Mouse (Mus musculus): ENCODE results near the gene Pced1a. TPM values are rescaled to one million over a fixed set of nuclear protein-coding genes. Genes with fewer than 3 reads are reported as not detected.

Pced1a gene
- polyA plus RNA-seq, 1 experiment from 2014 or later, result 14.7 TPM

GRCm38 (mm10) chr2:130432157-130432556 lies 7.7 kb upstream of the Pced1a start:
- Histone ChIP-seq H3K9me3 (no peaks in the 10 kb centered on the region), H3K9ac (no peak overlapping the region), H3K27ac (no peak overlapping the region), H3K4me3 (no peak overlapping the region), H3K4me2 (replicated peaks) (no peak overlapping the region), H3K36me3 (peaks cover 8% of the 10 kb centered on the region), H3K27me3 (no peaks in the 10 kb centered on the region), H3K4me1 (no peaks in the 10 kb centered on the region)
- 89% methylated on average over 3 of the region's 3 CpGs for WGBS
- ATAC-seq (ENCODE audit: insufficient number of reproducible peaks, insufficient read depth, low FRiP score, low TSS enrichment), result no peak

GRCm38 (mm10) chr2:130430484-130430883 lies 6.0 kb upstream of the Pced1a start:
- Histone ChIP-seq H3K36me3 (peaks cover 4% of the 10 kb centered on the region; the same call in 1 of the 2 replicates), H3K9ac (no peak overlapping the region), H3K4me2 (replicated peaks) (no peak overlapping the region), H3K9me3 (no peaks in the 10 kb centered on the region), H3K4me1 (peaks cover 2% of the 10 kb centered on the region), H3K27me3 (no peaks in the 10 kb centered on the region), H3K27ac (no peak overlapping the region), H3K4me3 (no peak overlapping the region)
- 83% methylated on average over 3 of the region's 3 CpGs for WGBS
- ATAC-seq (ENCODE audit: insufficient number of reproducible peaks, insufficient read depth, low FRiP score, low TSS enrichment), result no peak

- H3K27ac ChIP-seq, result no peak overlapping the region
- no peaks in the 10 kb centered on the region for H3K27me3 ChIP-seq
- H3K36me3 ChIP-seq, result peaks cover 4% of the 10 kb centered on the region; the same call in 1 of the 2 replicates
- 68% methylated on average over 2 of the region's 2 CpGs for WGBS
- H3K4me3 ChIP-seq, result no peak overlapping the region
- ATAC-seq (ENCODE audit: insufficient number of reproducible peaks, insufficient read depth, low FRiP score, low TSS enrichment), result no peak
- H3K9me3 ChIP-seq, result no peaks in the 10 kb centered on the region
- H3K4me2 ChIP-seq (replicated peaks), result no peak overlapping the region
- peaks cover 8% of the 10 kb centered on the region for H3K4me1 ChIP-seq
- H3K9ac ChIP-seq, result no peak overlapping the region
Measured at GRCm38 (mm10) chr2:130429851-130430250, 5.3 kb upstream of the Pced1a start.

- Histone ChIP-seq H3K4me1 (peaks cover 13% of the 10 kb centered on the region), H3K4me3 (peak overlapping the region; percentile 90), H3K27ac (0 out of 2 replicates have a peak overlapping the region, but pooled peaks have one; percentile 12), H3K36me3 (0 out of 2 replicates have a peak, but pooled peaks cover 12% of the 10 kb centered on the region), H3K27me3 (no peaks in the 10 kb centered on the region), H3K9ac (peak overlapping the region; percentile 91), H3K9me3 (no peaks in the 10 kb centered on the region), H3K4me2 (replicated peaks) (peak overlapping the region; percentile 75)
- 53% methylated on average over 5 of the region's 5 CpGs for WGBS
- ATAC-seq (ENCODE audit: insufficient number of reproducible peaks, insufficient read depth, low FRiP score, low TSS enrichment), result no peak
Measured at GRCm38 (mm10) chr2:130425112-130425511, 611 bp upstream of the Pced1a start.

GRCm38 (mm10) chr2:130423397-130424125 lies 940 bp downstream of the Pced1a start:
- peak; percentile 77 for ATAC-seq (ENCODE audit: insufficient number of reproducible peaks, insufficient read depth, low FRiP score, low TSS enrichment)
- WGBS, result 16% methylated on average over 49 of the region's 49 CpGs
- H3K27ac ChIP-seq, result peak overlapping the region; percentile 83
- peak overlapping the region; percentile 75 for H3K4me2 ChIP-seq (replicated peaks)
- peak overlapping the region; percentile 90 for H3K4me3 ChIP-seq
- H3K27me3 ChIP-seq, result no peaks in the 10 kb centered on the region
- H3K4me1 ChIP-seq, result peaks cover 13% of the 10 kb centered on the region
- no peaks in the 10 kb centered on the region for H3K9me3 ChIP-seq
- peak overlapping the region; percentile 91 for H3K9ac ChIP-seq
- peaks cover 18% of the 10 kb centered on the region for H3K36me3 ChIP-seq

GRCm38 (mm10) chr2:130421781-130422620 lies 2.5 kb downstream of the Pced1a start:
- Histone ChIP-seq H3K4me3 (no peak overlapping the region), H3K9me3 (no peaks in the 10 kb centered on the region), H3K9ac (no peak overlapping the region), H3K27ac (no peak overlapping the region), H3K4me2 (replicated peaks) (no peak overlapping the region), H3K27me3 (no peaks in the 10 kb centered on the region), H3K4me1 (peaks cover 13% of the 10 kb centered on the region), H3K36me3 (peaks cover 19% of the 10 kb centered on the region)
- ATAC-seq (ENCODE audit: insufficient number of reproducible peaks, insufficient read depth, low FRiP score, low TSS enrichment), result no peak
- 96% methylated on average over 26 of the region's 26 CpGs for WGBS

- WGBS, result 75% methylated on average over 6 of the region's 6 CpGs
- no peak overlapping the region for H3K9ac ChIP-seq
- no peak for ATAC-seq (ENCODE audit: insufficient number of reproducible peaks, insufficient read depth, low FRiP score, low TSS enrichment)
Measured at GRCm38 (mm10) chr2:130414094-130414856, 10.2 kb downstream of the Pced1a start.

GRCm38 (mm10) chr2:130412775-130413174 lies 11.7 kb downstream of the Pced1a start:
- H3K4me2 ChIP-seq (replicated peaks), result no peak overlapping the region
- H3K36me3 ChIP-seq, result no peaks in the 10 kb centered on the region
- H3K9me3 ChIP-seq, result no peaks in the 10 kb centered on the region
- peaks cover 14% of the 10 kb centered on the region for H3K4me1 ChIP-seq
- 80% methylated on average over 3 of the region's 3 CpGs for WGBS
- no peak overlapping the region for H3K4me3 ChIP-seq
- no peak overlapping the region for H3K9ac ChIP-seq
- no peak for ATAC-seq (ENCODE audit: insufficient number of reproducible peaks, insufficient read depth, low FRiP score, low TSS enrichment)
- H3K27me3 ChIP-seq, result no peaks in the 10 kb centered on the region
- no peak overlapping the region for H3K27ac ChIP-seq

More at GRCm38 (mm10) chr2:130414094-130414856, 10.2 kb downstream of the Pced1a start:
- no peaks in the 10 kb centered on the region for H3K4me1 ChIP-seq
- H3K4me3 ChIP-seq, result no peak overlapping the region
- H3K4me2 ChIP-seq (replicated peaks), result no peak overlapping the region
- no peaks in the 10 kb centered on the region for H3K9me3 ChIP-seq
- H3K36me3 ChIP-seq, result peaks cover 7% of the 10 kb centered on the region
- no peak overlapping the region for H3K27ac ChIP-seq
- no peaks in the 10 kb centered on the region for H3K27me3 ChIP-seq

- peak; percentile 68 for ATAC-seq (ENCODE audit: insufficient number of reproducible peaks, insufficient read depth, low FRiP score, low TSS enrichment)
- Histone ChIP-seq H3K9me3 (no peaks in the 10 kb centered on the region), H3K4me2 (replicated peaks) (no peak overlapping the region), H3K4me3 (no peak overlapping the region), H3K36me3 (no peaks in the 10 kb centered on the region), H3K27me3 (no peaks in the 10 kb centered on the region), H3K9ac (no peak overlapping the region), H3K27ac (peak overlapping the region; percentile 51; the same call in 1 of the 2 replicates), H3K4me1 (peaks cover 14% of the 10 kb centered on the region)
- WGBS, result 30% methylated on average over 16 of the region's 16 CpGs
Measured at GRCm38 (mm10) chr2:130411558-130412495, 12.7 kb downstream of the Pced1a start.

GRCm38 (mm10) chr2:130408194-130408593 lies 16.3 kb downstream of the Pced1a start:
- H3K9ac ChIP-seq, result no peak overlapping the region
- H3K36me3 ChIP-seq, result no peaks in the 10 kb centered on the region
- no peak overlapping the region for H3K4me3 ChIP-seq
- ATAC-seq (ENCODE audit: insufficient number of reproducible peaks, insufficient read depth, low FRiP score, low TSS enrichment), result 0 out of 2 replicates have a peak, but pooled peaks have one; percentile 29
- H3K4me1 ChIP-seq, result peaks cover 14% of the 10 kb centered on the region
- WGBS, result 9% methylated on average over 6 of the region's 6 CpGs
- no peak overlapping the region for H3K4me2 ChIP-seq (replicated peaks)
- no peaks in the 10 kb centered on the region for H3K27me3 ChIP-seq
- peak overlapping the region; percentile 58; the same call in 1 of the 2 replicates for H3K27ac ChIP-seq
- H3K9me3 ChIP-seq, result no peaks in the 10 kb centered on the region

Measured in embryonic facial prominence, embryonic 12.5 days (tissue).